Mouse (Mus musculus) liver, embryonic 14.5 days (tissue): Measurements from ENCODE around the gene 4930470P17Rik. TPM values are rescaled to one million over a fixed set of nuclear protein-coding genes. Genes with fewer than 3 reads are reported as not detected.

Source experiments
- ATAC-seq: fragments of 200-750 bp; cut with Nextera tagmentation; 2 replicates; pipeline ENCODE4 v1.8.0; 2017; ENCODE audit warnings: moderate number of reproducible peaks, mild to moderate bottlenecking, moderate library complexity; ENCODE audit not compliant: insufficient read depth
- DNase-seq, 3 experiments: peaks; one replicate each; pipeline ENCODE4 v3.0.0-alpha.2; 2012 to 2013; ENCODE audit warnings: low read depth in 3 of 3, low spot score in 3 of 3
- H3K27ac ChIP-seq: fragments of 300-500 bp; sonication (generic); 2 replicates; pipeline ENCODE4 v1.5.1; 2014; ENCODE audit warnings: moderate library complexity, mild to moderate bottlenecking, control low read depth, inconsistent platforms
- H3K27me3 ChIP-seq: fragments of 300-500 bp; sonication (generic); 2 replicates; pipeline ENCODE4 v1.6.1; 2014; ENCODE audit warnings: mild to moderate bottlenecking, low read length, moderate library complexity; ENCODE audit not compliant: control insufficient read depth, insufficient read depth
- H3K36me3 ChIP-seq: fragments of 300-500 bp; sonication (generic); replicated peaks from 2 replicates; pipeline ENCODE4 v1.6.1; 2014; ENCODE audit warnings: low read depth; ENCODE audit not compliant: control insufficient read depth, insufficient read depth
- H3K4me1 ChIP-seq, 2 experiments: fragments of 200-500 bp in 1 of 2; fragments of 300-500 bp in 1 of 2; sonication (generic) in 1 of 2; replicated peaks; 2 replicates each; pipeline ENCODE4 v1.6.1; 2012 to 2014; ENCODE audit warnings: antibody characterized with exemption in 1 of 2, inconsistent platforms in 1 of 2, low read length in 1 of 2; ENCODE audit not compliant: control insufficient read depth in 2 of 2, insufficient read depth in 2 of 2
- H3K4me2 ChIP-seq: fragments of 300-500 bp; sonication (generic); 2 replicates; pipeline ENCODE4 v1.6.1; 2014; ENCODE audit warnings: low read depth, mild to moderate bottlenecking, control low read depth, moderate library complexity
- H3K4me3 ChIP-seq, 2 experiments: fragments of 200-500 bp in 1 of 2; fragments of 300-500 bp in 1 of 2; sonication (generic) in 1 of 2; 2 replicates each; pipeline ENCODE4 v1.5.1; 2012 to 2014; ENCODE audit warnings: low read depth in 2 of 2, low read length in 2 of 2, mild to moderate bottlenecking in 2 of 2, control low read depth in 1 of 2, inconsistent platforms in 1 of 2, moderate library complexity in 1 of 2; ENCODE audit not compliant: insufficient read depth in 1 of 2
- H3K9ac ChIP-seq: fragments of 300-500 bp; sonication (generic); replicated peaks from 2 replicates; pipeline ENCODE4 v1.6.1; 2014; ENCODE audit warnings: mild to moderate bottlenecking, control low read depth, moderate library complexity
- H3K9me3 ChIP-seq: fragments of 300-500 bp; sonication (generic); 2 replicates; pipeline ENCODE4 v1.6.1; 2016; ENCODE audit warnings: low read length, mixed read lengths; ENCODE audit not compliant: control insufficient read depth
- CTCF ChIP-seq: IDR thresholded peaks from 2 replicates; pipeline ENCODE4 v1.5.1; 2016; ENCODE audit warnings: antibody characterized with exemption, low read depth, control low read depth
- EP300 ChIP-seq: IDR thresholded peaks from 2 replicates; pipeline ENCODE4 v1.6.1; 2016; ENCODE audit warnings: antibody characterized with exemption, low read depth
- WGBS: fragments of 180-500 bp; shearing (Covaris S2); extraction: QIAGEN DNeasy Blood & Tissue Kit; methylation state at CpG from one replicate; pipeline ENCODE4 v1.1.7; 2014; ENCODE audit not compliant: insufficient replicate concordance; 5-methylcytosine and 5-hydroxymethylcytosine counted together
- polyA plus RNA-seq, 2 experiments: library from polyadenylated mRNA; depleted of rRNA in 1 of 2; stranded (reverse) in 1 of 2; unstranded in 1 of 2; fragments of >200 nt; fragmentation: Nextera tagmentation in 1 of 2; extraction: Ambion mirVana in 1 of 2; gene quantifications; 2 replicates each; pipeline versions ENCODE4 v1.2.1 to v1.2.3; 2012 to 2014

4930470P17Rik gene
- polyA plus RNA-seq, 2 experiments, result not detected

DNA sequence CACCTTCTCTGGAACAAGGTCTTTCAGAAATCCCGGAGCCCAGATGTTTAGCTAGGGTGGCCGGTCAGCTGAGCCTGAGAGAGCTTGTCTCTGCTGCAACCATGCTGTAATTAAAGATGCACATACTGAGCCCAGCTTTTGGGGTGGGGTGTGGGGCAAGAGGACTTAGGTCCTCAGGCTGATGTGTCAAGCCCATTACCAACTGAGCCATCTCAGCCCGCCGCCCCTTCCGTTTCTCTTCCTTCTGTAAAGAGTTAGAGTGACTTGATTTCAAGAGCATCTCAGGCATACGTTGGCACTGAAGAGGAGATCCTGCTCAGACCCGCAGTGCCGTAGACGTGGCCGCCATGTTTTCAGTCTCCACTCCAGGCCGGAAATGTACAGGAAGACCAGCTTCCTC is 38.5 kb upstream of the 4930470P17Rik start:
- Histone ChIP-seq H3K4me3 (no peak overlapping the region), H3K4me2 (no peak overlapping the region), H3K9ac (no peak overlapping the region), H3K27ac (no peak overlapping the region), H3K4me1 (no peaks in the 10 kb centered on the region), H3K27me3 (no peaks in the 10 kb centered on the region), H3K9me3 (no peaks in the 10 kb centered on the region), H3K36me3 (no peaks in the 10 kb centered on the region)
- DNase-seq (no peak), ATAC-seq (no peak)
- 66% methylated on average over 11 of the region's 11 CpGs for WGBS
- TF ChIP-seq CTCF, result no peak
- TF ChIP-seq EP300, result no peak

DNA sequence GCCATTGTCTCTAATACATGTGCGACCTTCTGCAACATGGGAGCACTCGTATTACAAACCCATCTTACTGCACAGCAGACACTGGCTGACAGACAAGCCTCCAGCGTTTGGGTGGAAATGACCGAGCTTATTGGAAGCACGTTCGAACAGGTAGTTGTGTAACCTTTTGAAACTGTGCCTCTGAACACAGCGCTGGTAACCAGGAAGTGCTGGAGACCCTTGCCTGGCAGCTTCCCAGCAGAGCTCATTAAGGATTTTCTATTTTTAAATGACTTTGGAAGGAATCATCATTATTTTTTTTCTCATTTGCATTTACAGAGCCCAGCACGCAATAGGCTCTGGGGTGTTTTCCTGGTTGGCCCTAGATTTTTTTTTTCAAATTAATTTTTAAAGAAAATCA is 36.9 kb upstream of the 4930470P17Rik start:
- Histone ChIP-seq H3K4me3 (no peak overlapping the region), H3K9ac (no peak overlapping the region), H3K27me3 (no peaks in the 10 kb centered on the region), H3K4me2 (no peak overlapping the region), H3K27ac (no peak overlapping the region), H3K9me3 (no peaks in the 10 kb centered on the region), H3K36me3 (no peaks in the 10 kb centered on the region), H3K4me1 (no peaks in the 10 kb centered on the region; a peak in 1 of 4 replicates)
- no peak for TF ChIP-seq CTCF
- TF ChIP-seq EP300, result no peak
- no peak for ATAC-seq
- no peak for DNase-seq
- WGBS, result 57% methylated on average over 8 of the region's 8 CpGs

DNA sequence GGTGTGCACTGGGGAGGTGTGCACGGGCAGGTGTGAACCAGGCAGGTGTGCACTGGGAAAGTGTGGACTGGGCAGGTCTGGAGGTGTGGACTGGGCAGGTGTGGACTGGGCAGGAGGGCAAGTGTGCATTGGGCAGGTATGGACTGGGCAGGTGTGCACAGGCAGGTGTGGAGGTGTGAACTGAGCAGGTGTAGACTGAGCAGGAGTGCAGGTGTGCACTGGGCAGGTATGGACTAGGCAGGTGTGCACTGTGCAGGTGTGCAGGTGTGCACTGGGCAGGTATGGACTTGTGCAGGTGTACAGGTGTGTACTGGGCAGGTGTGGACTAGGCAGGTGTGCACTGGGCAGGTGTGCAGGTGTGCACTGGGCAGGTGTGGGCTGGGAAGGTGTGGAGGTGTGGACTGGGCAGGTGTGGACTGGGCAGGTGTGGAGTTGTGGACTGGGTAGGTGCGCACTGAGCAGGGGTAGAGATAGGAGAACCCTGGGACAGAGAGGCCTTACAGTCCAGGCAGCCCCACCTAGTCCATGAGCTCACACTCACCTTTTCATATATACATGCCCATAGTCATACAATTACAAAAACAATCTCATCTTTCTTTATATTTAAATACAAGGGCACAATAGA is 31.3 kb upstream of the 4930470P17Rik start:
- Histone ChIP-seq H3K27me3 (no peaks in the 10 kb centered on the region), H3K4me1 (no peaks in the 10 kb centered on the region; a peak in 1 of 4 replicates), H3K4me2 (no peak overlapping the region), H3K9ac (no peak overlapping the region), H3K27ac (no peak overlapping the region), H3K4me3 (no peak overlapping the region), H3K36me3 (no peaks in the 10 kb centered on the region), H3K9me3 (no peaks in the 10 kb centered on the region; the same call in 1 of the 2 replicates)
- whole genome bisulfite sequencing, result 73% methylated on average over 2 of the region's 2 CpGs
- no peak for DNase-seq
- TF ChIP-seq EP300 (no peak), CTCF (no peak)
- no peak for ATAC-seq

DNA sequence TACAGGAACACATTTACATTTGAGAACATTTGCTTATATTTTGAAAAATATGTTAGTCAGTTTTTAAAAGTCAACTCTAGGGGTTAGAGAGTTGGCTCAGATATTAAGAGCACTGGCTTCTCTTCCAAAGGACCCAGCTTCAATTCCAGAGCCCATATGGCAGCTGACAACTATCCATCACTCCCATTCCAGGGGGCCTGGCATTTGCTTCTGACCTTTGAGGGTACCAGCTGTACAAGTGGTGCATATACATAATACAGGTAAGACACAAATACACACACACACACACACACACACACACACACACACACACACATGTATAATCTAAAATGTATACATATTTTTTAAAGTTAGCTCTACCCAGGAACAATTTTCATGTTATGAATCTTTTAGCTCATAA is 30.6 kb upstream of the 4930470P17Rik start:
- Histone ChIP-seq H3K4me1 (no peaks in the 10 kb centered on the region; a peak in 1 of 4 replicates), H3K9ac (no peak overlapping the region), H3K27ac (no peak overlapping the region), H3K36me3 (no peaks in the 10 kb centered on the region), H3K27me3 (no peaks in the 10 kb centered on the region), H3K9me3 (no peaks in the 10 kb centered on the region; the same call in 1 of the 2 replicates), H3K4me3 (no peak overlapping the region), H3K4me2 (no peak overlapping the region)
- ATAC-seq (no peak), DNase-seq (no peak)
- TF ChIP-seq CTCF (no peak), EP300 (no peak)

DNA sequence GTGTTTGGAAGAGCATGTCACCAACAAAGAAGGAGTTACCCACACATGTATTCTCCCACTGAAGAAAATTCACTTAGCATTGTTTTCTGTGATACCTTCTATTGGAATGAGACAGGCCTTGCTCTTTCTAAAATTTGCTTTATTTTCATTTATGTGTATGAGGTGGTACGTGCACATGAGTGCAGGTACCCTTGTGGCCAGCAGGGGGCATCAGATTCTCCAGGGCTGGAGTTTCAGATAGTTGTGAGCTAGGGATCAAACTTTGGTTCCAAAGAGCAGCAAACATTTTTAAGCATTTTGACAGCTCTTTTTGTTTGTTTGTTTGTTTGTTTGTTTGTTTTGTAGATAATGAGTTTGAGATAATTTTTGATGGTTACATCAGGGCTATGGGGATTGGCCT is 29.6 kb upstream of the 4930470P17Rik start:
- no peaks in the 10 kb centered on the region; the same call in 1 of the 2 replicates for H3K9me3 ChIP-seq
- no peak overlapping the region for H3K27ac ChIP-seq
- no peak overlapping the region for H3K9ac ChIP-seq
- 50% methylated on average over 1 of the region's 1 CpGs for WGBS
- no peaks in the 10 kb centered on the region; a peak in 1 of 4 replicates for H3K4me1 ChIP-seq
- no peak for ATAC-seq
- no peaks in the 10 kb centered on the region for H3K27me3 ChIP-seq
- DNase-seq, result no peak
- TF ChIP-seq EP300, result no peak
- TF ChIP-seq CTCF, result no peak; the same call in 1 of the 2 replicates
- H3K4me2 ChIP-seq, result no peak overlapping the region
- H3K4me3 ChIP-seq, result no peak overlapping the region
- H3K36me3 ChIP-seq, result no peaks in the 10 kb centered on the region
